Comparison of ENCODE assay signal across 22 mouse cellular contexts in genomic region chr17:5550444-5550843, GRCm38 (mm10). TPM values are rescaled to one million over a fixed set of nuclear protein-coding genes. Genes with fewer than 3 reads are reported as not detected.
DNase-seq lines count a peak whose midpoint lies in the region; ATAC-seq and TF ChIP-seq lines count a peak whose summit lies in the region.
"Had no signal": no experiment of that assay in that cellular context is flagged by ENCODE, and none has a peak within 500 bp of the region (broad histone marks: within the 10 kb centered on the region; RNA-seq: fewer than 3 reads in every experiment).

No protein-coding gene starts in this region.

- DNase-seq in liver, adult 2 months (ENCODE audit: extremely low read depth, low read depth, low spot score): peak; percentile 66
- DNase-seq in liver: no peak
- peak; percentile 47 to 57 for DNase-seq in layer of hippocampus, postnatal 10 days (ENCODE audit: low spot score in 2 of 2)
- DNase-seq in right cerebral cortex, adult 2 months (ENCODE audit: low spot score in 2 of 2): peak; percentile 81 to 86
- DNase-seq in adrenal gland, adult (ENCODE audit: inconsistent age in 2 of 2, low spot score in 1 of 2): no peak
- DNase-seq in midbrain, embryonic 10.5 days (ENCODE audit: low spot score): no peak
- DNase-seq: adrenal gland, postnatal 36 days; cerebellum, postnatal 10 days; embryo, embryonic 11 days; gastrocnemius, adult 2 months; kidney, postnatal 4 days; lung, postnatal 10 days; spleen, adult 18-20 months had no signal

- no peak overlapping the region for H3K4me3 ChIP-seq in liver, adult 2 months (ENCODE audit: insufficient read depth, low read depth, low read length)
- H3K4me3 ChIP-seq in midbrain, embryonic 10.5 days: no peak overlapping the region
- H3K4me3 ChIP-seq: forebrain, embryonic 13.5 days; gastrocnemius, adult 2 months; heart, embryonic 15.5 days; hindbrain, embryonic 10.5 days; limb, embryonic 13.5 days; stomach, embryonic 15.5 days had no signal

- H3K79me2 ChIP-seq in liver, adult 2 months (ENCODE audit: control insufficient read depth, insufficient read depth, low read length): no peaks in the 10 kb centered on the region

- H3K4me1 ChIP-seq in liver, adult 2 months (ENCODE audit: control insufficient read depth, insufficient read depth, low read length): peaks cover 11% of the 10 kb centered on the region
- H3K4me1 ChIP-seq in midbrain, embryonic 10.5 days: no peaks in the 10 kb centered on the region; the same call in 1 of the 2 replicates
- H3K4me1 ChIP-seq: forebrain, embryonic 13.5 days; heart, embryonic 15.5 days; limb, embryonic 13.5 days had no signal

- no peak for TF ChIP-seq CTCF in liver, adult 2 months (IDR thresholded peaks at IDR 0.05; ENCODE audit: low read depth, low read length)

- no peak overlapping the region for H3K9ac ChIP-seq in liver, adult 2 months (ENCODE audit: low read depth, low read length)
- H3K9ac ChIP-seq: forebrain, embryonic 13.5 days; heart, embryonic 15.5 days; limb, embryonic 13.5 days; stomach, embryonic 15.5 days had no signal

- ATAC-seq in monocyte, adult 5-6 weeks (replicated peaks; ENCODE audit: insufficient number of reproducible peaks, low FRiP score, low TSS enrichment, poor library complexity, severe bottlenecking): no peak
- ATAC-seq: activated CD4-positive, CD25-positive, alpha-beta regulatory T cell, adult 4 months; forebrain, embryonic 13.5 days; inflammation-experienced regulatory T-cells, adult 6 months; Patski had no signal

- H3K36me3 ChIP-seq in liver, adult 2 months (ENCODE audit: control insufficient read depth, insufficient read depth, low read length): no peaks in the 10 kb centered on the region
- H3K36me3 ChIP-seq in midbrain, embryonic 10.5 days: no peaks in the 10 kb centered on the region
- H3K36me3 ChIP-seq: heart, embryonic 15.5 days; hindbrain, embryonic 10.5 days; limb, embryonic 13.5 days; stomach, embryonic 15.5 days had no signal

- WGBS in liver, adult 2 months: 59% methylated on average over 10 of the region's 10 CpGs
- 93% methylated on average over 10 of the region's 10 CpGs for WGBS in midbrain, embryonic 10.5 days

- no peak overlapping the region for H3K27ac ChIP-seq in liver, adult 2 months (replicated peaks; ENCODE audit: insufficient read depth, low read depth, low read length)
- H3K27ac ChIP-seq in midbrain, embryonic 10.5 days (replicated peaks): no peak overlapping the region
- H3K27ac ChIP-seq: forebrain, embryonic 13.5 days; gastrocnemius, adult 2 months; heart, embryonic 15.5 days; hindbrain, embryonic 10.5 days; limb, embryonic 13.5 days; stomach, embryonic 15.5 days had no signal

- no peaks in the 10 kb centered on the region for H3K9me3 ChIP-seq in midbrain, embryonic 10.5 days (replicated peaks)
- H3K9me3 ChIP-seq: forebrain, embryonic 13.5 days; heart, embryonic 15.5 days; hindbrain, embryonic 10.5 days; limb, embryonic 13.5 days; stomach, embryonic 15.5 days had no signal

- TF ChIP-seq POLR2A in liver, adult 2 months (IDR thresholded peaks at IDR 0.05; ENCODE audit: extremely low read depth, insufficient read depth, low read length): no peak

- no peaks in the 10 kb centered on the region for H3K27me3 ChIP-seq in liver, adult 2 months (ENCODE audit: control insufficient read depth, insufficient read depth, low read length)
- H3K27me3 ChIP-seq in midbrain, embryonic 10.5 days (ENCODE audit: low read depth, poor library complexity, severe bottlenecking): no peaks in the 10 kb centered on the region
- H3K27me3 ChIP-seq: forebrain, embryonic 13.5 days; heart, embryonic 15.5 days; limb, embryonic 13.5 days; Patski; stomach, embryonic 15.5 days had no signal

RNA-seq across cellular contexts. Expression of gene Zdhhc14, which starts 58.1 kb away (rescaled TPM):
- total RNA-seq in liver, adult 2 months (2014; rRNA removed): 1.1 and 1.9 TPM in 2 replicates
- polyA plus RNA-seq in liver, adult 2 months (2012; rRNA removed): 0.76 and 0.99 TPM in 2 replicates
- 10 to 100 TPM; 29.0 to 33.2 TPM for total RNA-seq in layer of hippocampus, postnatal 10 days (2021)
- total RNA-seq in monocyte, adult 5-6 weeks (2017): 0.57 to 1.3 TPM (median 1.3 TPM) in 3 replicates
- polyA plus RNA-seq in midbrain, embryonic 10.5 days (2016; fragmentation: Nextera tagmentation; extraction: Ambion mirVana): 0.99 and 1.5 TPM in 2 replicates

Comparison
In these comparisons a context has a peak if more than half of its experiments do, and no peak if none do; other contexts are left out.
1. DNase-seq: peak in liver, adult 2 months (single experiment), layer of hippocampus, postnatal 10 days (2 of 2) and right cerebral cortex, adult 2 months (2 of 2); none in liver (single experiment), adrenal gland, adult (0 of 2) and midbrain, embryonic 10.5 days (single experiment).
2. RNA of gene Zdhhc14, which starts 58.1 kb away (total RNA-seq): 29.0 to 33.2 TPM in layer of hippocampus, postnatal 10 days; 1.1 to 1.9 TPM in liver, adult 2 months and 0.57 to 1.3 TPM in monocyte, adult 5-6 weeks; every median in the first group is over 10 times any median in the second.